Mouse (Mus musculus) ES-E14 (cell line): Measurements from ENCODE around the gene Psma6. TPM values are rescaled to one million over a fixed set of nuclear protein-coding genes. Genes with fewer than 3 reads are reported as not detected.
A peak's percentile ranks its signal among the peaks of the same experiment; 100 is the strongest.

Experiments used
- DNase-seq: peaks from one replicate; pipeline ENCODE4 v3.0.0-alpha.2; 2013; ENCODE audit warnings: low read depth, low spot score
- H3K27ac ChIP-seq: 2 replicates; pipeline ENCODE4 v1.5.1; 2012; ENCODE audit warnings: low read depth, mild to moderate bottlenecking, low read length, moderate library complexity, mixed read lengths; ENCODE audit not compliant: poor library complexity, insufficient read depth, severe bottlenecking
- H3K36me3 ChIP-seq: 2 replicates; pipeline ENCODE4 v1.6.1; 2012; ENCODE audit warnings: mild to moderate bottlenecking, low read length, moderate library complexity, mixed read lengths; ENCODE audit not compliant: control insufficient read depth, poor library complexity, insufficient read depth, severe bottlenecking
- H3K4me1 ChIP-seq, 2 experiments: fragments of 150-350 bp in 1 of 2; sonication (generic) in 1 of 2; 2 replicates each; pipeline ENCODE4 v1.6.1; 2012; ENCODE audit warnings: low read length in 2 of 2, mild to moderate bottlenecking in 1 of 2, mixed read lengths in 1 of 2; ENCODE audit not compliant: control insufficient read depth in 2 of 2, insufficient read depth in 2 of 2, poor library complexity in 1 of 2
- H3K4me3 ChIP-seq, 2 experiments: fragments of 150-350 bp in 1 of 2; sonication (generic) in 1 of 2; 2 replicates each; pipeline ENCODE4 v1.5.1; 2012; ENCODE audit warnings: low read length in 2 of 2, low read depth in 1 of 2, mild to moderate bottlenecking in 1 of 2, mixed read lengths in 1 of 2; ENCODE audit not compliant: insufficient read depth in 1 of 2, poor library complexity in 1 of 2, severe bottlenecking in 1 of 2
- H3K9ac ChIP-seq: 2 replicates; pipeline ENCODE4 v1.6.1; 2012; ENCODE audit warnings: low read depth, mild to moderate bottlenecking, low read length, mixed read lengths; ENCODE audit not compliant: poor library complexity, insufficient read depth, severe bottlenecking
- H3K9me3 ChIP-seq: fragments of 150-350 bp; sonication (generic); 2 replicates; pipeline ENCODE4 v1.6.1; 2012; ENCODE audit warnings: low read depth, mild to moderate bottlenecking, low read length; ENCODE audit not compliant: control insufficient read depth, insufficient read depth
- CHD2 ChIP-seq: IDR thresholded peaks from 2 replicates; pipeline ENCODE4 v1.6.1; 2014; ENCODE audit warnings: mild to moderate bottlenecking, low read depth, low read length, inconsistent platforms
- HCFC1 ChIP-seq: IDR thresholded peaks from 2 replicates; pipeline ENCODE4 v1.6.1; 2012; ENCODE audit warnings: low read length, inconsistent platforms, borderline replicate concordance; ENCODE audit not compliant: insufficient read depth
- MAFK ChIP-seq: IDR thresholded peaks from 2 replicates; pipeline ENCODE4 v1.6.1; 2014; ENCODE audit warnings: mild to moderate bottlenecking, low read depth, low read length, inconsistent platforms; ENCODE audit not compliant: insufficient read depth
- ZC3H11A ChIP-seq: IDR thresholded peaks from 2 replicates; pipeline ENCODE4 v1.6.1; 2012; ENCODE audit warnings: low read depth, mild to moderate bottlenecking, inconsistent platforms, low read length, borderline replicate concordance
- ZNF384 ChIP-seq: IDR thresholded peaks from 2 replicates; pipeline ENCODE4 v1.6.1; 2012; ENCODE audit warnings: low read depth, low read length, inconsistent platforms
- in situ Hi-C, 2 experiments: fragments of 600-800 bp; cut with MboI; formaldehyde crosslinking; loops; one replicate each; pipeline ENCODE4 v1.15.1; 2025; ENCODE audit warnings: low sequenced_read_pairs in 2 of 2, inconsistent platforms in 1 of 2; ENCODE audit not compliant: unreplicated experiment in 2 of 2
- total RNA-seq: library from RNA; depleted of rRNA; stranded (reverse); fragments of 300-350 nt; gene quantifications from 2 replicates; pipeline ENCODE4 v1.2.3, GENCODE M21; 2012

The Psma6 gene
- total RNA-seq, 1 experiment, result 215 TPM

GRCm38 (mm10) chr12:55444031-55444451, 60.0 kb downstream of the Psma6 start:
- H3K36me3 ChIP-seq, result no peaks in the 10 kb centered on the region
- H3K4me3 ChIP-seq, result no peak overlapping the region
- no peaks in the 10 kb centered on the region for H3K9me3 ChIP-seq
- peaks cover 9 to 22% of the 10 kb centered on the region in 2 experiments; a peak in 2 of 4 replicates for H3K4me1 ChIP-seq
- TF ChIP-seq CHD2, result no peak
- TF ChIP-seq MAFK, result no peak
- no peak for TF ChIP-seq HCFC1
- no peak for TF ChIP-seq ZNF384
- no peak for TF ChIP-seq ZC3H11A
- DNase-seq, result no peak
- in situ Hi-C loops, result no loop called here
- H3K27ac ChIP-seq, result no peak overlapping the region
- no peak overlapping the region for H3K9ac ChIP-seq

GRCm38 (mm10) chr12:55445583-55445982, 61.6 kb downstream of the Psma6 start:
- no peak overlapping the region for H3K9ac ChIP-seq
- H3K9me3 ChIP-seq, result no peaks in the 10 kb centered on the region
- TF ChIP-seq CHD2, result no peak
- no peak for TF ChIP-seq MAFK
- TF ChIP-seq HCFC1, result no peak
- TF ChIP-seq ZC3H11A, result no peak
- H3K27ac ChIP-seq, result no peak overlapping the region
- H3K36me3 ChIP-seq, result no peaks in the 10 kb centered on the region
- H3K4me1 ChIP-seq, result peaks cover 9 to 27% of the 10 kb centered on the region in 2 experiments; a peak in 3 of 4 replicates
- DNase-seq, result no peak
- in situ Hi-C loops, result no loop called here
- H3K4me3 ChIP-seq, result no peak overlapping the region

GRCm38 (mm10) chr12:55446366-55446745, 62.3 kb downstream of the Psma6 start:
- no peak for DNase-seq
- no peak for TF ChIP-seq ZC3H11A
- TF ChIP-seq CHD2, result no peak
- no peak for TF ChIP-seq HCFC1
- TF ChIP-seq ZNF384, result no peak
- TF ChIP-seq MAFK, result no peak
- Histone ChIP-seq H3K36me3 (no peaks in the 10 kb centered on the region), H3K9me3 (no peaks in the 10 kb centered on the region), H3K9ac (peak overlapping the region; percentile 14; the same call in 1 of the 2 replicates), H3K27ac (no peak overlapping the region), H3K4me1 (peaks cover 9 to 26% of the 10 kb centered on the region in 2 experiments; a peak in 3 of 4 replicates), H3K4me3 (peak overlapping the region in 1 of 2 experiments; percentile 46; a peak in 2 of 4 replicates)
- in situ Hi-C loops, result no loop called here

GRCm38 (mm10) chr12:55446746-55447395, 62.8 kb downstream of the Psma6 start:
- no peak for DNase-seq
- in situ Hi-C loops, result no loop called here
- TF ChIP-seq MAFK (no peak), ZC3H11A (no peak), HCFC1 (no peak), ZNF384 (no peak), CHD2 (no peak)
- Histone ChIP-seq H3K27ac (no peak overlapping the region), H3K4me3 (peak overlapping the region in 1 of 2 experiments; percentile 46; a peak in 2 of 4 replicates), H3K9me3 (no peaks in the 10 kb centered on the region), H3K9ac (peak overlapping the region; percentile 14; the same call in 1 of the 2 replicates), H3K36me3 (no peaks in the 10 kb centered on the region), H3K4me1 (peaks cover 9 to 26% of the 10 kb centered on the region in 2 experiments; a peak in 3 of 4 replicates)

GRCm38 (mm10) chr12:55447396-55447760, 63.4 kb downstream of the Psma6 start:
- TF ChIP-seq CHD2 (no peak), HCFC1 (no peak), MAFK (no peak), ZC3H11A (no peak), ZNF384 (no peak)
- Histone ChIP-seq H3K36me3 (no peaks in the 10 kb centered on the region), H3K9me3 (no peaks in the 10 kb centered on the region), H3K4me1 (peaks cover 9 to 26% of the 10 kb centered on the region in 2 experiments; a peak in 3 of 4 replicates), H3K27ac (no peak overlapping the region), H3K4me3 (no peak overlapping the region), H3K9ac (no peak overlapping the region)
- in situ Hi-C loops, result no loop called here
- DNase-seq, result no peak
